Mouse (Mus musculus) cerebellum, adult 2 months (tissue): ENCODE measurements around the gene Il16.

Experiments
- CTCF ChIP-seq: fragments of 200-500 bp; IDR thresholded peaks from 2 replicates; pipeline ENCODE4 v1.5.1; 2011; ENCODE audit warnings: low read depth, mild to moderate bottlenecking, control low read depth, low read length, moderate library complexity, borderline replicate concordance; ENCODE audit not compliant: insufficient read depth
- POLR2A ChIP-seq: fragments of 200-500 bp; IDR thresholded peaks from 2 replicates; pipeline ENCODE4 v1.6.1; 2011; ENCODE audit warnings: low read length, control low read depth, borderline replicate concordance; ENCODE audit not compliant: insufficient read depth

GRCm38 (mm10) chr7:83737914-83738490 lies 7.5 kb downstream of the Il16 start:
- TF ChIP-seq CTCF (no peak), POLR2A (no peak)
